Mouse (Mus musculus) ZHBTc4 (cell line): ENCODE measurements at regions not wholly inside any gene's neighbourhood (a gene's known extent, or its start where the extent isn't known, plus 50 kb on each side); places are given as distances from the start of the nearest gene placed in this dataset.

Experiments used
- DNase-seq: peaks from one replicate; pipeline ENCODE4 v3.0.0-alpha.2; 2011; ENCODE audit warnings: low read depth, low spot score

- no peak for DNase-seq
Measured at GRCm38 (mm10) chr14:8946851-8947625, 281.0 kb upstream of the 4930452B06Rik start.

- peak; percentile 67 for DNase-seq
Measured at GRCm38 (mm10) chr14:8935121-8935520, 269.1 kb upstream of the 4930452B06Rik start.
